Mouse (Mus musculus): Measurements from ENCODE around the gene Defb46. TPM values are rescaled to one million over a fixed set of nuclear protein-coding genes. Genes with fewer than 3 reads are reported as not detected.

Defb46 gene
- not detected in 2 replicates for polyA plus RNA-seq (2015; fragmentation: Nextera tagmentation; extraction: Ambion mirVana)

- Histone ChIP-seq H3K36me3 (ENCODE audit: control insufficient read depth, insufficient read depth, low read length) (no peaks in the 10 kb centered on the region), H3K4me2 (ENCODE audit: low read length) (no peak within 1 kb of the TSS), H3K9ac (ENCODE audit: low read depth, low read length) (no peak within 1 kb of the TSS), H3K27ac (ENCODE audit: low read length) (no peak within 1 kb of the TSS), H3K27me3 (ENCODE audit: control insufficient read depth, insufficient read depth, low read depth, low read length) (no peaks in the 10 kb centered on the region), H3K4me1 (ENCODE audit: control insufficient read depth, insufficient read depth, low read length) (no peaks in the 10 kb centered on the region), H3K9me3 (replicated peaks; ENCODE audit: control insufficient read depth, low read length, poor library complexity, severe bottlenecking) (no peaks in the 10 kb centered on the region; the same call in 1 of the 2 replicates), H3K4me3 (ENCODE audit: low read depth, low read length) (no peak within 1 kb of the TSS)
- 76% methylated on average over 2 of the region's 2 CpGs for WGBS
- no peak for ATAC-seq
These were observed at the start of gene Defb46 for GRCm38 (mm10) chr8:19239616-19240015. Gene Defb46 (plus strand): TSS chr8:19239916.

- Histone ChIP-seq H3K27ac (ENCODE audit: low read length) (no peak within 1 kb of the TSS), H3K4me2 (ENCODE audit: low read length) (no peak within 1 kb of the TSS), H3K27me3 (ENCODE audit: control insufficient read depth, insufficient read depth, low read depth, low read length) (no peaks in the 10 kb centered on the region), H3K9me3 (replicated peaks; ENCODE audit: control insufficient read depth, low read length, poor library complexity, severe bottlenecking) (no peaks in the 10 kb centered on the region), H3K4me3 (ENCODE audit: low read depth, low read length) (no peak within 1 kb of the TSS), H3K4me1 (ENCODE audit: control insufficient read depth, insufficient read depth, low read length) (no peaks in the 10 kb centered on the region), H3K9ac (ENCODE audit: low read depth, low read length) (no peak within 1 kb of the TSS), H3K36me3 (ENCODE audit: control insufficient read depth, insufficient read depth, low read length) (no peaks in the 10 kb centered on the region)
- WGBS = 67% methylated on average over 1 of the region's 1 CpGs
- no peak for ATAC-seq
These were observed 14.6 kb upstream of the Defb46 start, which contains the start of gene Defb6 for GRCm38 (mm10) chr8:19225161-19225560. Gene Defb6 (plus strand): TSS chr8:19225478.

GRCm38 (mm10) chr8:19238101-19238500 is 1.6 kb upstream of the Defb46 start:
- Histone ChIP-seq H3K4me2 (ENCODE audit: low read length) (no peak overlapping the region), H3K4me1 (ENCODE audit: control insufficient read depth, insufficient read depth, low read length) (no peaks in the 10 kb centered on the region), H3K27ac (ENCODE audit: low read length) (no peak overlapping the region), H3K36me3 (ENCODE audit: control insufficient read depth, insufficient read depth, low read length) (no peaks in the 10 kb centered on the region), H3K4me3 (ENCODE audit: low read depth, low read length) (no peak overlapping the region), H3K9me3 (replicated peaks; ENCODE audit: control insufficient read depth, low read length, poor library complexity, severe bottlenecking) (no peaks in the 10 kb centered on the region; the same call in 1 of the 2 replicates), H3K9ac (ENCODE audit: low read depth, low read length) (no peak overlapping the region), H3K27me3 (ENCODE audit: control insufficient read depth, insufficient read depth, low read depth, low read length) (no peaks in the 10 kb centered on the region)
- ATAC-seq = no peak
- 67% methylated on average over 1 of the region's 1 CpGs for WGBS

- no peaks in the 10 kb centered on the region for H3K36me3 ChIP-seq (ENCODE audit: control insufficient read depth, insufficient read depth, low read length)
- no peak for ATAC-seq
- H3K4me2 ChIP-seq (ENCODE audit: low read length) = no peak within 1 kb of the TSS
- H3K4me1 ChIP-seq (ENCODE audit: control insufficient read depth, insufficient read depth, low read length) = no peaks in the 10 kb centered on the region
- no peak within 1 kb of the TSS for H3K4me3 ChIP-seq (ENCODE audit: low read depth, low read length)
- no peak within 1 kb of the TSS for H3K27ac ChIP-seq (ENCODE audit: low read length)
- 94% methylated on average over 5 of the region's 5 CpGs for WGBS
- H3K9ac ChIP-seq (ENCODE audit: low read depth, low read length) = no peak within 1 kb of the TSS
- H3K9me3 ChIP-seq (replicated peaks; ENCODE audit: control insufficient read depth, low read length, poor library complexity, severe bottlenecking) = no peaks in the 10 kb centered on the region; the same call in 1 of the 2 replicates
- no peaks in the 10 kb centered on the region for H3K27me3 ChIP-seq (ENCODE audit: control insufficient read depth, insufficient read depth, low read depth, low read length)
These were observed 7.6 kb downstream of the Defb46 start, which contains the start of gene Defb5 for GRCm38 (mm10) chr8:19247280-19247679. Gene Defb5 (plus strand): TSS chr8:19247580.

GRCm38 (mm10) chr8:19258136-19258535 is 18.4 kb downstream of the Defb46 start:
- H3K36me3 ChIP-seq (ENCODE audit: control insufficient read depth, insufficient read depth, low read length) = no peaks in the 10 kb centered on the region
- H3K9me3 ChIP-seq (replicated peaks; ENCODE audit: control insufficient read depth, low read length, poor library complexity, severe bottlenecking) = 0 out of 2 replicates have a peak, but pooled peaks cover 2% of the 10 kb centered on the region
- H3K27me3 ChIP-seq (ENCODE audit: control insufficient read depth, insufficient read depth, low read depth, low read length) = no peaks in the 10 kb centered on the region
- H3K27ac ChIP-seq (ENCODE audit: low read length) = no peak overlapping the region
- no peak overlapping the region for H3K4me3 ChIP-seq (ENCODE audit: low read depth, low read length)
- H3K4me2 ChIP-seq (ENCODE audit: low read length) = no peak overlapping the region
- no peak for ATAC-seq
- H3K4me1 ChIP-seq (ENCODE audit: control insufficient read depth, insufficient read depth, low read length) = no peaks in the 10 kb centered on the region
- no peak overlapping the region for H3K9ac ChIP-seq (ENCODE audit: low read depth, low read length)

- WGBS = 62% methylated on average over 3 of the region's 3 CpGs
- Histone ChIP-seq H3K4me1 (ENCODE audit: control insufficient read depth, insufficient read depth, low read length) (no peaks in the 10 kb centered on the region), H3K4me3 (ENCODE audit: low read depth, low read length) (no peak overlapping the region), H3K27me3 (ENCODE audit: control insufficient read depth, insufficient read depth, low read depth, low read length) (no peaks in the 10 kb centered on the region), H3K9me3 (replicated peaks; ENCODE audit: control insufficient read depth, low read length, poor library complexity, severe bottlenecking) (no peaks in the 10 kb centered on the region), H3K36me3 (ENCODE audit: control insufficient read depth, insufficient read depth, low read length) (no peaks in the 10 kb centered on the region), H3K4me2 (ENCODE audit: low read length) (no peak overlapping the region), H3K9ac (ENCODE audit: low read depth, low read length) (no peak overlapping the region), H3K27ac (ENCODE audit: low read length) (no peak overlapping the region)
- no peak for ATAC-seq
These were observed 20.0 kb downstream of the Defb46 start for GRCm38 (mm10) chr8:19259667-19260066.

Other genes with a start within 250 kb of the Defb46 start
- gene Defb37, start 248.9 kb upstream of the Defb46 start, polyA plus RNA-seq (2015; fragmentation: Nextera tagmentation; extraction: Ambion mirVana) = not detected in 2 replicates
- gene Defb38, start 213.3 kb upstream of the Defb46 start, polyA plus RNA-seq (2015; fragmentation: Nextera tagmentation; extraction: Ambion mirVana) = not detected in 2 replicates
- gene Defb39, start 175.1 kb upstream of the Defb46 start, polyA plus RNA-seq (2015; fragmentation: Nextera tagmentation; extraction: Ambion mirVana) = not detected in 2 replicates
- gene Defb12, start 125.1 kb upstream of the Defb46 start, polyA plus RNA-seq (2015; fragmentation: Nextera tagmentation; extraction: Ambion mirVana) = not detected in 2 replicates
- not detected in 2 replicates for gene Defb34, start 116.2 kb upstream of the Defb46 start, polyA plus RNA-seq (2015; fragmentation: Nextera tagmentation; extraction: Ambion mirVana)
- not detected in 2 replicates for gene Gm45826, start 99.1 kb upstream of the Defb46 start, polyA plus RNA-seq (2015; fragmentation: Nextera tagmentation; extraction: Ambion mirVana)
- gene Defb14, start 45.6 kb upstream of the Defb46 start, polyA plus RNA-seq (2015; fragmentation: Nextera tagmentation; extraction: Ambion mirVana) = not detected in 2 replicates
- gene Defb4, start 41.2 kb upstream of the Defb46 start, polyA plus RNA-seq (2015; fragmentation: Nextera tagmentation; extraction: Ambion mirVana) = not detected in 2 replicates
- gene Defb6, start 14.4 kb upstream of the Defb46 start, polyA plus RNA-seq (2015; fragmentation: Nextera tagmentation; extraction: Ambion mirVana) = not detected in 2 replicates
- gene Defb5, start 7.7 kb downstream of the Defb46 start, polyA plus RNA-seq (2015; fragmentation: Nextera tagmentation; extraction: Ambion mirVana) = not detected in 2 replicates
- not detected in 2 replicates for gene Defb3, start 53.4 kb downstream of the Defb46 start, polyA plus RNA-seq (2015; fragmentation: Nextera tagmentation; extraction: Ambion mirVana)
- not detected in 2 replicates for gene Defb8, start 207.7 kb downstream of the Defb46 start, polyA plus RNA-seq (2015; fragmentation: Nextera tagmentation; extraction: Ambion mirVana)

Measured in midbrain, embryonic 16.5 days (tissue).